Mouse (Mus musculus): ENCODE results near the gene Gpr161. TPM values are rescaled to one million over a fixed set of nuclear protein-coding genes. Genes with fewer than 3 reads are reported as not detected.

Gene Gpr161
- polyA plus RNA-seq, 1 experiment from 2014 or later = 0.05 TPM

GRCm38 (mm10) chr1:165348627-165349026 is 53.0 kb downstream of the Gpr161 start:
- H3K9ac ChIP-seq = no peak overlapping the region
- H3K27ac ChIP-seq (replicated peaks) = no peak overlapping the region
- no peak overlapping the region for H3K4me3 ChIP-seq (replicated peaks)
- H3K4me1 ChIP-seq (replicated peaks) = no peaks in the 10 kb centered on the region
- H3K27me3 ChIP-seq = no peaks in the 10 kb centered on the region
- no peak overlapping the region for H3K4me2 ChIP-seq
- peak; percentile 44; the same call in 1 of the 2 replicates for ATAC-seq (ENCODE audit: insufficient read depth)
- H3K9me3 ChIP-seq (replicated peaks) = no peaks in the 10 kb centered on the region
- peaks cover 23% of the 10 kb centered on the region for H3K36me3 ChIP-seq (replicated peaks)

DNA sequence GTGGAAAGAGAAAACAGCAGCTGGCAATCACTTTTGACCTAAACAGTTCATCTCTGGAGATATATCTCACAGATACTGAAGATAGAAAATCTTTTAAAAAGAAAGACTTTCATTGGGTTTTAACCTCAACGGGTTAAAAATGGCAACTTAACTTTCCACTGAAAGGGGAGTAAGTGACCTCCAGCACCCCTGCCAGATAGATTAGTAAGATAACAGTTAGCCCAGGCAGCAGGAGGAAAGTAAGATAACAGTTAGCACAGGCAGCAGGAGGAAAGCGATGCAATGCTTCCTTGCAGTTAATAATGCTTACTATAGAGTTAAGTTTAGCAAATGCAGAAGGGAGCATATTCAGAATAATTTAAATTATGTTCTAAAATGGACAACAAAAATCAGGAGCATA is 60.8 kb downstream of the Gpr161 start:
- Histone ChIP-seq H3K9ac (no peak overlapping the region), H3K27me3 (no peaks in the 10 kb centered on the region)
- peak; percentile 73 for ATAC-seq (ENCODE audit: insufficient read depth)

DNA sequence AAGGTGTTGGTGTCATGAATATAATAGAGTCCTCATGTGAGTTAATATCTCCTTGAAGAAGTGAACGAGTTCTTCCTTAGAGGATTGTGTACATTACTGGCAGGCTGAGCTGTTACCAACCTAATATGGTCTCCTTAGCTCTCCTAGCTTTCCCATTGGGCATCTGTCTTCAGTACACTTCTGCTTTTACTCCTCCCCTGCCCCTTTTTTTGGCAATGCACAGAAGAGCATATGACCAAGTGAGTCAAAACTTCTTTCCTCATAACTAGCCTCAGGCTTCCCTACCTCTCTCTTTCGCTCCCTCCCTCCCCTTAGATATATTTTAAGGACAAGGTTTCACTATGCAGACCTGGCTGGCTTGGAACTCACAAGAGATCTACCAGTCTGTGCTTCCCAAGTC is 67.7 kb downstream of the Gpr161 start:
- Histone ChIP-seq H3K27me3 (no peaks in the 10 kb centered on the region), H3K9me3 (replicated peaks) (no peaks in the 10 kb centered on the region), H3K4me3 (replicated peaks) (no peak overlapping the region), H3K4me2 (no peak overlapping the region), H3K36me3 (replicated peaks) (peaks cover 12% of the 10 kb centered on the region), H3K4me1 (replicated peaks) (no peaks in the 10 kb centered on the region), H3K27ac (replicated peaks) (no peak overlapping the region), H3K9ac (no peak overlapping the region)
- no peak for ATAC-seq (ENCODE audit: insufficient read depth)
- 81% methylated on average over 2 of the region's 2 CpGs for WGBS (ENCODE audit: insufficient replicate concordance)

More for the DNA sequence above, 60.8 kb downstream of the Gpr161 start:
- Histone ChIP-seq H3K4me3 (replicated peaks) (no peak overlapping the region), H3K27ac (replicated peaks) (no peak overlapping the region), H3K9me3 (replicated peaks) (no peaks in the 10 kb centered on the region), H3K4me2 (0 out of 2 replicates have a peak overlapping the region, but pooled peaks have one; percentile 0), H3K36me3 (replicated peaks) (peaks cover 9% of the 10 kb centered on the region), H3K4me1 (replicated peaks) (peaks cover 8% of the 10 kb centered on the region)
- WGBS (ENCODE audit: insufficient replicate concordance) = 4% methylated on average over 2 of the region's 2 CpGs

GRCm38 (mm10) chr1:165365057-165365456 is 69.5 kb downstream of the Gpr161 start:
- Histone ChIP-seq H3K4me2 (no peak overlapping the region), H3K9ac (no peak overlapping the region), H3K27me3 (no peaks in the 10 kb centered on the region), H3K4me3 (replicated peaks) (no peak overlapping the region), H3K27ac (replicated peaks) (no peak overlapping the region), H3K9me3 (replicated peaks) (no peaks in the 10 kb centered on the region), H3K36me3 (replicated peaks) (peaks cover 12% of the 10 kb centered on the region), H3K4me1 (replicated peaks) (no peaks in the 10 kb centered on the region)
- WGBS (ENCODE audit: insufficient replicate concordance) = 86% methylated on average over 3 of the region's 3 CpGs
- no peak for ATAC-seq (ENCODE audit: insufficient read depth)

GRCm38 (mm10) chr1:165370990-165371389 is 75.4 kb downstream of the Gpr161 start:
- no peak overlapping the region for H3K9ac ChIP-seq
- H3K36me3 ChIP-seq (replicated peaks) = peaks cover 16% of the 10 kb centered on the region
- H3K4me2 ChIP-seq = no peak overlapping the region
- H3K4me3 ChIP-seq (replicated peaks) = no peak overlapping the region
- H3K27ac ChIP-seq (replicated peaks) = no peak overlapping the region
- ATAC-seq (ENCODE audit: insufficient read depth) = no peak
- no peaks in the 10 kb centered on the region for H3K9me3 ChIP-seq (replicated peaks)
- 86% methylated on average over 4 of the region's 4 CpGs for whole genome bisulfite sequencing (ENCODE audit: insufficient replicate concordance)
- H3K4me1 ChIP-seq (replicated peaks) = no peaks in the 10 kb centered on the region
- no peaks in the 10 kb centered on the region for H3K27me3 ChIP-seq

DNA sequence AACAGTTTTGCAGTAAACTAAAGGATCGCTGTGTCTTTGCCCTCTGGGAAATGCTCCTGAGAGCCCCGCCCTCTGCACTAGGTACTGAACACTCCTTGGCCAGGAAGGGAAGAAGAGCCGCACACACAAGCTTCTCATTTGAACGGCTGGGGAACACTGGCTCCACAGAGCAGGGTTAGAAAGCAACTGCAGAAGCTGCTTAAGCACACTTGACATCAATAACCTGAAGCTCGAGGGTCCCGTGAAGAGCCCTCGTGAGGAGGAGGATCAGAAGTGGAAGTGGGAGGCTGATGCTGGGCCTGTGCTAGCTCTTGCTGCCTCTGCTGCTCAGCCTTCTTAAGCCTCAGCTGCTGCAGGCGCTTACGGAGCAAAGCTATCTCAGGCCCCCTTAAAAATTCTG is 78.2 kb downstream of the Gpr161 start:
- no peak overlapping the region for H3K4me3 ChIP-seq (replicated peaks)
- H3K36me3 ChIP-seq (replicated peaks) = peaks cover 9% of the 10 kb centered on the region; the same call in 1 of the 2 replicates
- H3K27ac ChIP-seq (replicated peaks) = no peak overlapping the region
- H3K9me3 ChIP-seq (replicated peaks) = no peaks in the 10 kb centered on the region
- H3K27me3 ChIP-seq = no peaks in the 10 kb centered on the region
- no peak overlapping the region for H3K4me2 ChIP-seq
- no peak overlapping the region for H3K9ac ChIP-seq
- peaks cover 6% of the 10 kb centered on the region for H3K4me1 ChIP-seq (replicated peaks)
- 82% methylated on average over 9 of the region's 9 CpGs for WGBS (ENCODE audit: insufficient replicate concordance)
- no peak for ATAC-seq (ENCODE audit: insufficient read depth)

Other genes with a start within 250 kb of the Gpr161 start
- gene Tbx19, start 135.0 kb upstream of the Gpr161 start, polyA plus RNA-seq (2015; fragmentation: Nextera tagmentation; extraction: Ambion mirVana) = 0.07 TPM in 1 of 2 replicates, not detected in the other
- gene Sft2d2, start 101.4 kb upstream of the Gpr161 start, polyA plus RNA-seq (2015; fragmentation: Nextera tagmentation; extraction: Ambion mirVana) = 7.5 and 8.8 TPM in 2 replicates
- gene Tiprl, start 58.8 kb upstream of the Gpr161 start, polyA plus RNA-seq (2015; fragmentation: Nextera tagmentation; extraction: Ambion mirVana) = 36.5 and 38.1 TPM in 2 replicates
- gene Dcaf6, start 164.7 kb downstream of the Gpr161 start, polyA plus RNA-seq (2015; fragmentation: Nextera tagmentation; extraction: Ambion mirVana) = 15.5 and 17.7 TPM in 2 replicates
- 245 and 270 TPM in 2 replicates for gene Mpc2, start 164.8 kb downstream of the Gpr161 start, polyA plus RNA-seq (2015; fragmentation: Nextera tagmentation; extraction: Ambion mirVana)
- gene Adcy10, start 189.4 kb downstream of the Gpr161 start, polyA plus RNA-seq (2015; fragmentation: Nextera tagmentation; extraction: Ambion mirVana) = 0.08 and 0.10 TPM in 2 replicates